Mouse (Mus musculus) brain, adult 2 months (tissue): ENCODE data around the gene Dlx6.

Experiments
- DNase-seq: peaks from one replicate; pipeline ENCODE4 v3.0.0; 2011; ENCODE audit warnings: low read depth, low spot score

Gene Dlx6

DNA sequence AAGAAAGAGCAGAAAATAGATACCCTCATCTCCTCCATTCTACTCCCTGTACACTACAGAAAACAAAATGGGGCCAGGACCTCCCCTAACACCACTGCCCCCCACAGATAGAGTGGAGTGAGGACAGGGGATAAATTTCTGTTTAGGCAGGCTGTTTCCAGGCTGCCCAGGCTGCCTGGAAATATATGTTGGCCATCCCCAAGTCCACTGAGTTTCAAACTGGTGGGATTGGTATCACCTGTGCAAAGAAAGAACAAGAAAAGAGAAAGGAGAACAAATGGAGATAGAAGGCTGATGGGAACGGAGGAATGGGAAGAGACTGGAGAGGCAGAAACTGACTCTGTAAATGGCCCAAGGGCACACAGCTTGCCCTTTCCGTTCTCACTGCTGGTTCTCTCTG lies 13.1 kb downstream of the Dlx6 start:
- no peak for DNase-seq

DNA sequence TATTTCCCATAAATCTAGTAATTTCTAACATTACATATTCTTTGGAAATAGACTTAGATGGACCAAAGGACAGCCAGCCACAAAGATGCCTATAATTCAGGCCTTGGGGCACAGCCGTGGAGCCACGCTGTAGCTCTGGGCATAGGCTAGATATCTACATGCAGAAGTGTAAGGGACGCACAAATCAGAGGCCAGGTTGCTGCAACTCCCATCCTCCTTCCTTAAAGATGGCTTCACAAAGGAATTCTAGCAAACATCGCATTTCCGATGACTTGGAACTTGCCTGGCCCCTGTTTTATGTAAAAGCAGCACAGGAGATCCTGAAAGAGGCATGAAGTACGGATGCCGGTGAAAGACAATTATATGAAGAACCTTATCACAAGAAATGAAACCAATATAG lies 13.6 kb downstream of the Dlx6 start:
- DNase-seq, result no peak

DNA sequence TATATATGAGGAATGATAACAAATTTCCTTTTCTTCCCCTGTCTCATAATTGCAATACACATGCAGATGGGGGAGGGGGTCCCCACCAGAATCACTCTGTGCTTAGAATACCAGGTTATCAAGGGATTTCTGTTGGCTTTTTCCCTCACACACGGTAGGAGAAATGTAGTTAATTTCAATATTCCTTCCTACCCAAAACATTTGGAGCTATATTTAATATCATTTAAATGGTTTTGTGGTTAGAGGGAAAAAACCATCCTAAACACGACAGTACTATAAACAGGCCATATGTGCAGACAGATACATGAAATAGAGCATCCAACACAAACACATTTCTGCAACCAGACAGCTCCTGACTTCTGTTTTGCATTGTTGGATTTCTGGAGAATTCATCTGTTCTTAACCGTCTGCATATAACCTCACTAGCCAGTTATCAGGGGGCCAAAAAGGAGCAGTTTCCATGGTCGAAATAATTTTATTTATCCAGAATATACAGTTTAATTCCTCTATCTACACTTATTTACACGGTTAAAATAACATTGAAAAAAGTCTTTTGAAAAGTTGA lies 14.3 kb downstream of the Dlx6 start:
- DNase-seq, result no peak

DNA sequence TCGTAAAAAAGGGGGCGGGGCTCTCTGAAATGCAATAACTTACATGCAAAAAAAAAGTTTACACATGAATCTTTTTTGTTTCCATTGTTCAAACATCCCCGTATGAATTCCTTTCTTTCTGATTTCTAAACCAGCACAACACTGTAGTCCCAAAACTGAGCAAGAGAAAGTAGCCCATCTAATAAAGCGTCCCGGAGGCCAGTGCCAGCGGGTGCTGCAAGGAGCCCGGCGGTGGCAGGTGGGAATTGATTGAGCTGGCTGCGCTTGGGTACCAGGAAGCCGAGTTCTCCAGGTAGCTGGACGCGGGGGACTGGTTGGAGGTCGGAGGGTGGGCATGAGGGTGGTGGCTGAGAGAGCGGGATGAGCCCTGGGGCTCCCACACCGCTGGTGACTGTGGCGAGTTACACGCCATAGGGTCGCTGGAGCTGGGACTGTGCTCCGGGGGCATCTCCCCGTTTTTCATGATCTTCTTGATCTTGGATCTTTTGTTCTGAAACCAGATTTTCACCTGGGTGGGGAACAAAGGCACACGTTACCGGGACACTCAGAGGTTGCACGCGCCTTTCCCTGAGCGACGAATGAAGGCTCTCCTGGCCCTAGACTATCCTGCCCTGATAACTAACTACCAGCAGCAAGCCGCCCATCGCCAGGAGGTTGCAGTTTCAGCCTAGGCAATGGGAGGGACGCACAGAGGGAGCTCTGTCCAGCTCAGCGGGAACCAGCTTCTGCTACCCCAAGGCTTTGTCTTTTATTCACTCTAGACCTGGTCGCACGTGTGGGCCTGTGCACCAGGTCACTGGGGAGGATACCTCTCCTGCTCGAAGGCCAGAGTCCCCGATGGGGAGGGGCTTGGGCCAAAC lies 15.1 kb downstream of the Dlx6 start:
- no peak for DNase-seq

DNA sequence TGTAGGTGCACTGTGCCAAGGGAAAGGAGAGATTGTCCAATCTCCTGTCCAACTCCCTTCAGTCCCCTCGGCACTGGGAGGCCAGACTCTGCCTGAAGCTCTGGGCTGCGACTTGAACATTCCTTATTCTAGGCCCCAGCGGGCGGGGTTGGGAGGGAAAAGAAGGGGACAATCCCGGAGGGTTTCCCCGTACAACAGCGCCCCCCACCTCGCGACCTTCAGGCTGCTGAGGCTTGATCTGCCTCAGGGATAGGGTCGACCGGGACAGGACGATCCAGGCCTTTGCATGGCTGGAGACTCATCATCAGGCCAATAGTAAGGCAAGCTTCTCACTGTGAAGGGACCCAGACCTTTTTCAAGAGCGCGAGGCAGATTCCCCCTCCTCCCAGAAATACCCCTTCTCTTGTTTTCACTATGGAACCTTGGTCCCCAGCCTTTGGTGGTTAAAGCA lies 15.7 kb downstream of the Dlx6 start:
- DNase-seq, result no peak

DNA sequence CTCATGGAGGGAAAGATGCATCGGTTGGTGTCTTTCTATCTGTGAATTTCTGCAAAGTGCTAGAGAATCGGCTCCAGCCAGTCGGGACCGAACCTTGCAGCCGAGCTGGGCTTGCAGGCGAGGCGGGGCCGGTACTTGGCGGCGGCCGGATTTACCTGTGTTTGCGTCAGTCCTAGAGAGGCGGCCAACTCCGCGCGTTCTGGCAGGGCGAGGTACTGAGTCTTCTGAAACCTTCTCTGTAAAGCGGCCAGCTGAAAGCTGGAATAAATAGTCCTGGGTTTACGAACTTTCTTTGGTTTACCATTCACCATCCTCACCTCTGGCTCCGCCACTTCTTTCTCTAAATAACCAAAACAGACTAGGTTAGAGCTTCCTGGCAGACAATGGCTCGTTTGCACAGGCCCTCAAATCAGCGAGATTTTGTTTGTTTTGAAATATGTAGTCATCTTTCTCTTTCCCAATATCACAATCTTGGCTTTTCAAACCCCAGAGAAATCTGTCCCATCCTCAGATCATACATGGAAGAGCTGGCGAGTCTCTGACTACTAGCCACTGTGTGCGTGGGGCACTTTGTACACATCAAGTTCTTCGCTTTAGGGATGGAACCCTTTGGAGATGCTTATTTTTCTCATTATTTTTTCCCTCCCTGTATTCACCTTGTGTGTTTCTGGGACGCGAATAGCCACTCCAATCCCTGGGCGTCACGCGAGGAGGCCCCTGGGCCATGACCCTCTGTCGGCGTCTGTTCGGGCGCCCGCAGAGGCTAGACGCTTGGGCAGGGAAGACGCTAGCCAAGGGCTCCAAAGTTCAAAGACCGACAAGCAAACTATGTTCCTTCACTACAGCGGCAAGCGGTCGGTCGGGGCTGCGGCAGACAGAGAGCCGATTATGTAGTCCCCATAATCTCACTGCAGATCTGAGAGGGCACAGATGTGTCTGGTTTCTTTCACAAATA lies 16.5 kb downstream of the Dlx6 start:
- no peak for DNase-seq

DNA sequence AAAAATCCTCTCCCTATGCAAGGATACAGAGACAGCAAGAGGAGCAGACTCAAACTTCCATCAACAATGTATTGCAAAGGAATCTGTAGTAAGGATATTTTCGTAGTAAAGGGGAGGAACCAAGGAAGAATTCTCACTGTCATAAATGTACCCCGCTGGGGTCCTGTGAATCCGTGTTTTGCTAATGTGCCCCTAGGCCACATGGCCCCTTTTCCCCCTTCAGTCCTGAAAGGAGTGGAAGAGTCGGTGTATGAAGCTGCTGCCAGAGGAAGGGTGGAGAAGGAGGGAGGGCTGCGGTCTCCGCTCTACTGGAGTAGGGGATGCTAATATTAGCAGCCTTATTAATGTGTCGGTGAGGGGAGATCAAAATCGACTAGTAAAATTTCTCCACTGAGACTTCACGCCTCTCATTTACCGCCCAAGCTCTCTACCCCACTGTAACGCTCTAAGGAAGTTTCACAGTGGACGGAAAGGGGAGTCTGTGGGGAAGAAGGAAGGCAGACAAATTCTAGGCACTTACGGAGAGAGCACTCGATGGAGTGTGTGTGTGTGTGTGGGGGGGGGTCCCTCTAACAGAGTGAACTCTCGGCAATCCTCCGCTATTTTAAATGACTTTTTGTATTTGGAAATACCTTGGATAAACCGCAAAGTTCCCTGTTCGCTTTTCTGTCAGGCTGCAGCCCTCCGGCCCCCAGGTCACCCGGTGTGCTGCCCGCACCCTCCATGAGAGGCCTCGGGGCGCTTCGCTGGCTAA lies 17.4 kb downstream of the Dlx6 start:
- DNase-seq, result no peak

DNA sequence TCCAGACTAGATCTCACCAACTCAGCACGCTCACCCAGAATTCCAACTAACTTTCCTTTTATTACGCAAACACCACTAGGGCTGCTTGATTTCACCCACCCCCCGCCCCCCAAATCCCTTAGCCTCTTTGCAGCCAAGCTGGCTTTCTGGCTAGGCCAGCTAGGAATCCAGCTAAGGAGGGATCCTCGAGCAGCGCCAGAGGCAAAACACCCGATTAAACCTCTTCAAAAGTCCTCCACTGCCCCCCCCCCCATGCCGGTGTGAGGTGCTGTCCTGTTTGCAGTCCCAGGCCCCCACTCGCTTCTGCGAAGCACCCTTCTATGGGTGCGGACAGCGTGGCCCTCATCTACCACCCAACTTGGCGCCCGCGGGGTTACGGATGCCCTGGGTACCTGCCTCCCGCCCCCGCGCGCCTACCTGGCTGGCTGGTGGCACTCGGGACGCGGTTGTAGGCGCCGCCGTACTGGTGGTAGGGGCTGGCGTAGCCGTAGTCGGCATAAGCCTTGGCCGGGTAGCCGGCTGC lies 18.0 kb downstream of the Dlx6 start:
- DNase-seq, result no peak

DNA sequence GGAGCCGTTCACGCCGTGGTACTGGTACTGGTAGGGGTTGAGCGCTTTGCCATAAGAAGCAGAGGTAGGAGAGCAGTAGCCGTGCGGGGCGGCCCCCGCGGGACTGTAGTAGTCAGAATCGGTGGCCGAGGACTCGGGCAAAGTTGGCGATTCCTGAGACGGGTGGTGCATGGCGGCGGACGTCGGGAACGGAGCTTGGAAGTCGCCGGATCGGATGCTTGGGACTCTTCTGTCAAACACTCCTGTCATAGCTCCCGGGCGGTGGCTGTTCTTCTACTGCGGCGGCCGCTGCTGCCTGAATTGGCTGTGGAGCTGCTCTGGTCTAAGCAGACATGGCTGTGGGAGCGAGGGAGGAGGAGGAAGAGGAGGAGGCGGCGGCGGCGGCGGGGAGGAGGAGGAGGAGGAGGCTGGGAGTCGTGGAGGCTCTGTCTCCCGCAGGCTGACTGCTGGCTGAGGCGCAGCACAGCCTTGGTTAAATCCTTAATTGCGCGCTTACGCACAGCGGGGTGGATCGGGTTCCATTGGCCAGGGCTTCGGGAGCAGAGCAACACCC lies 18.6 kb downstream of the Dlx6 start, which contains the start of gene Dlx5:
Dlx5 (minus strand) TSS at position 448 of the 553 bp plus-strand sequence.
- DNase-seq, result peak; percentile 90

DNA sequence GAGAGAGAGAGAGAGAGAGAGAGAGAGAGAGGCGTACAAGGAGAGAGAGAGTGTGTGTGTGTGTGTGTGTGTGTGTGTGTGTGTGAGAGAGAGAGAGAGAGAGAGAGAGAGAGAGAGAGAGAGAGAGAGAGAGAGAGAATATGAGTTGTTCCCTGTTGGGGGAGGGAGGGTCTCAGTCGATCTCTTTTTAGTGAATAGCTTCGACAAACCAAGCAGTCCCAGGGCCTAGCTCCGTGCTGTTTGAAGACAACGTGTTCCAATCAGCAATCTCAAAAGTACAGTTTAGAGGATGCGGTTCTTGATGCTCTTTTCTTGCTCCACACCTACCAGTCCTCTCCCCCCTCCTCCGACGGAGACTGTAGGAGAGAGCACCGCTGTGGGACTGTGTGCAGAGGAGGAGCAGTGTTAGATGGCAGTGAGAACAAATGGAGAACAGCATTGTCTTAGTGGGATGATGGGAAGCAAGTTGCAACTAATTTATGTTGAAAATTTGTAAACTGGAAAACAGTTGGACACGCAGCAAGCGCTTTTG lies 19.2 kb downstream of the Dlx6 start:
- DNase-seq, result no peak

DNA sequence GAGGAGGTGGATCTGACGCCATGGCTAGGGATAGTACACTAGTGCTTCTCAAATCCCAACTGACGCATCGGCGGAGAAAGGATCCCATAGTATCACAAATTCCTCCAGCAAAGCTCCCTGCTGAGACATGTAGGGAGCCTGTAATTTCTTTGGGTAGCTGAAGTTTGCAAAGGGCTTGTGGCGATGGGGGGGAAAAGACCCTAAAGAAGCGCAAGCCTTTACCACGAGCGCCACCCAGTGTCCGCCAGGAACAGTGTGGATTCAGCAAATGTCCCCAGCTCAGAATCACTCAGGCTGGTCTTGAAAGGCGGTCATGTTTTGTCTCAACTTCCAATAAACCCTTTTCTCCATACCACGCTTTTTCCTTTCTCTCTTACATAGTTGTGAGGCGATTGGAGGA lies 21.8 kb downstream of the Dlx6 start:
- peak; percentile 75 for DNase-seq

DNA sequence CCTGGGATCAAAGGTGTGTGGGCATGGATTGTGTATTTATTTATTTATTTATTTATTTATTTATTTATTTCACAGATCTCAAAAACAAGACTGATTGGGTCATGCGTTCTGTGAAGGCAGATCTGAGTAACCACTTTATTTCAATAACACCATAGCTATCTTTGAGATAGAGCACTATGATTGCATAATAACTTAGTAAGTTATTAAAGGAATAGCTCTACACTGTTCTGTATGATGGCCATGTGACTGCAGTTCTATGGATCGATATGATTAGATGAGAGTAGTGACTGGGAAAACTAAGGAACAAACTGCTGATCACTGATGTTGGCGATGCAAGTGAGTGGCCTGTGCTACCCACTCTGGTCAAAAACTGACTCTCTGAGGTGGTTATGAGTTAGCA lies 23.1 kb downstream of the Dlx6 start:
- DNase-seq, result no peak

DNA sequence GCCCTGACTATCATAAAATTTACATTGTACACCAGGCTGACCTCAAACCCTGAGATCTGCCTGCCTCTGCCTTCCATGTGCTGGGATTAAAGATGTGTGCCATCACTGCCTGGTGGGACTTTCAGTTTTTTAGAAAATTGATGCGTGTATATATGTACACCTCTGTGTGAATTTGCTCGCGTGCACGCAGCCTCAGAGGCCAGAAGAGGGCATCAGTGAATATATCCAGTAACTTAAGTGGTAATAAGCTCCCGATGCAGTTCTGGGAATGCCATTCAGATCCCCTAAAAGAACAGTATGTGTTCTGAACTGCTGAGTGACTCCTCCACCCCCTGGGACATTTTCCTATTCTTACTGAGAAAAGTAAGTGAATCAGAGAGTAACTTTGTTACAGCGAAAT lies 26.9 kb downstream of the Dlx6 start:
- DNase-seq, result no peak

DNA sequence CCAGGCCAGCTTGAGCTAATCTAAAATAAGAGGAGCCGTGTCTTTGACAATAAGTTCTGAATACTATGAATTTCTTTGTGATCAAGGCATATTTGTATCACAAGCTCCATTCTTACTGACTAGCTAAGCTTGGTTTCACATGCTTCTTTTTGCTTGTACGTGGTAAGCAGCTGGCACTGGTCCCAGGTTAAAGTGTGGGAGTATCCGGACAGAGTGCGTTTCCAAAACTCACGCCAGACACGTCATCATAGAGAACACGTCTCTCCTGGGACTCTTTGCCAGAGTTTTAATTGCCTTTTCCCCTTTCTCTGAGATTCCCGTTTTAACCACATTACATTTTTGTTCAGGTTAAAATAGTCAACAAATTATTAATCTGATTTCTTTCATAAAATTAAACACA lies 46.5 kb downstream of the Dlx6 start:
- peak; percentile 23 for DNase-seq

DNA sequence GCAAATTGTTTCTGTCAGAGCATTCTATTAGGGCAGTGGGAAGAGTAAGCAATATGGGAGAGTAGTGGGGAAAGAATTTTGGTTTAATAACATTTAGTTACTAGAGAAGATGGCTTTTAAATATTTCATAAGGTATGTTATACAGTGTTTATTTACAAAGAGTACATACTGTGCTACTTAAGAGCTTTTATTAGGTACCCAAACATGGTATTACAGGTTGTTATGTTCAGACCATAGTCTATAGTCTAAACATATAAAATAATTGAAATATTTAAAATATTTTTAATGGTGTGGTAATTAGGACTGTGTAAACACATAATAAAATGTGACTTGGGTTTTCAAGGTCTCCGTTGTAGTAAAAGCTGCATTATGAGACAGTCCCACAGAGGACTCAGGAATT lies 51.2 kb downstream of the Dlx6 start:
- no peak for DNase-seq

DNA sequence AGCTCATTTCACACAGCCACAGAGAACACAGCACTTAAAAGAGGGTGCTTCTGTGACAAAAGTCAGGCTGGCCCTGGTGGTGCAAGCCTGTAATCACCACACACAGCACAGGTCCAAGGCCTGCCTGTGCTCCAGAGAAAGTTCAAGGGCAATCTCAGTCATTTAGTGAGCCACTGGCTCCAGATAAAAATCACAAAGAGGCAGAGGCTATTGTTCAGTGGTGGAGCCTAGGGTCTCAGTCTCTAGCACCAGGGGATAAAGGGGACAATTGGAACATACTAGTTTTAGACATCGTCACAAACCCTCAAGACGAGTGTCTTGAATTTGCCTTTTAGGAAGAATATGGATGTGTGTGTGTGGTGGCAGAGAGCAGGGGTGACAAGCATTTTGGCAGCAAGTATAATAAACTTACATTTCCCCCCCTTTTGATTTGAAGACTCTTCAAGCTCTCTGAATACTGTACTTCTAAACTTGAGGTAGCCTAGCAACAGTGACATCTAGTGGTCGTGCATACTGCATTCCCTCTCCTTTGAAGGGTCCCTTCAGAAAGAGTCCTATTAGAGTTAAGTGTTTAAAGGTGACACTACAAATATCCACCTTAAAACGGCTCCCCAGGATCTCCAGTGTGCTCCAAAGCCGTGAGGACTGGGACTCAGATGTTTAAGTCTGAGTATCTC lies 51.9 kb downstream of the Dlx6 start:
- peak; percentile 76 for DNase-seq

DNA sequence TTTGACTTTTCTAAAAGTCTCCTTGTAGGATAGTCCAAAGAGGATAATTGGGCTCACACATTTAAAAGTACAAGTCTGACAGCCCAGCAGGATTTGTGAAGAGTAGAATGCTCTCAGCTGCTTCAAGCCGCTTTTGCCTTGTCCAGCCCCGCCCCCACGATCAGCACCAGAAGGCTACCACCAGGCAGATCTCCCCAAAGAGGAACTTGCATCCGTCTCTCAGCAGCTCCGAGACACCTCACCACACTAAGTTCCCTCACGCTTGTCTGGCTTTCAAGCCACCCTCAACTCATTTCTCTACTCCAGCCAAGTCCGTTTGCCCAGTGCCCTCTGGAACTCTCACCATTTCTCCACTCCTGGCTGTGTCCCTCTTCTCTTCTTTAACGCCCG lies 52.4 kb downstream of the Dlx6 start:
- no peak for DNase-seq

DNA sequence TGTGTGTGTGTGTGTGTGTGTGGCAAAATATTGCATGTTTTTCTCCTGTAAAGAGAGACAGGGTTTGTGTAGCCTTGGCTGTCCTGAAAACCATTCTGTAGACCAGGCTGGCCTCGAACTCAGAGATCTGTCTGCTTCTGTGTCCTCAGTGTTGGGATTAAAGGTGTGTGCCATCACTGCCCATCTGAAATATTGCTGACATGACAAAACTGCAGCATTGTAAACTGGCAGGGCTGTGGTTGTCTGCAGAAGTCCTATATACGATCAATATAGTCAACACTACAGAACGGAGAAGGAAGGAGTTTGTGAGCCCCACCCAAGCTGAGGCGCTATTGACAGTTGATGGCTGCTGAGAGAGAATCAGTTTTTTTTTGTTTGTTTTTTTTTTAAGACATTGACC lies 54.2 kb downstream of the Dlx6 start:
- DNase-seq, result no peak
